Mouse (Mus musculus) hindbrain, embryonic 10.5 days (tissue): ENCODE measurements around the gene Rab4a. TPM values are rescaled to one million over a fixed set of nuclear protein-coding genes. Genes with fewer than 3 reads are reported as not detected.
"Not testable (repeated sequence)": the region's sequence is repeated elsewhere in the genome, so short reads cannot be mapped to it uniquely, and the experiment has no call there.

Source experiments
- DNase-seq: peaks from one replicate; pipeline ENCODE4 v3.0.0-alpha.2; 2017; ENCODE audit warnings: low spot score
- H3K27ac ChIP-seq: fragments of 300-500 bp; sonication (generic); 2 replicates; pipeline ENCODE4 v1.5.1; 2016; ENCODE audit warnings: mild to moderate bottlenecking, moderate library complexity
- H3K27me3 ChIP-seq: fragments of 300-500 bp; sonication (generic); 2 replicates; pipeline ENCODE4 v1.6.1; 2016; ENCODE audit warnings: mild to moderate bottlenecking; ENCODE audit not compliant: poor library complexity, insufficient read depth, severe bottlenecking
- H3K36me3 ChIP-seq: fragments of 300-500 bp; sonication (generic); 2 replicates; pipeline ENCODE4 v1.6.1; 2016; ENCODE audit warnings: mild to moderate bottlenecking, moderate library complexity
- H3K4me1 ChIP-seq: fragments of 300-500 bp; sonication (generic); replicated peaks from 2 replicates; pipeline ENCODE4 v1.6.1; 2016; ENCODE audit warnings: mild to moderate bottlenecking
- H3K4me3 ChIP-seq: fragments of 300-500 bp; sonication (generic); 2 replicates; pipeline ENCODE4 v1.5.1; 2016; ENCODE audit warnings: mild to moderate bottlenecking, moderate library complexity
- H3K9me3 ChIP-seq: fragments of 300-500 bp; sonication (generic); 2 replicates; pipeline ENCODE4 v1.6.1; 2016; ENCODE audit warnings: mild to moderate bottlenecking, moderate library complexity
- WGBS: fragments of 180-500 bp; shearing (Covaris S2); methylation state at CpG from one replicate; pipeline ENCODE4 v1.1.7; 2016; 5-methylcytosine and 5-hydroxymethylcytosine counted together
- polyA plus RNA-seq: library from polyadenylated mRNA; unstranded; fragments of >200 nt; fragmentation: Nextera tagmentation; extraction: Ambion mirVana; gene quantifications from 2 replicates; pipeline ENCODE4 v1.2.1, GENCODE M21; 2016

Gene Rab4a
- polyA plus RNA-seq, 1 experiment from 2014 or later = 76.6 TPM

- no peak for DNase-seq
- WGBS = under 1% methylated on average over 12 of the region's 12 CpGs
- Histone ChIP-seq H3K27ac (peak overlapping the region; percentile 95), H3K4me3 (peak overlapping the region; percentile 76), H3K36me3 (peaks cover 19% of the 10 kb centered on the region), H3K27me3 (no peaks in the 10 kb centered on the region), H3K4me1 (peaks cover 41% of the 10 kb centered on the region), H3K9me3 (no peaks in the 10 kb centered on the region)
Measured at GRCm38 (mm10) chr8:123806374-123806935, 670 bp downstream of the Rab4a start.

GRCm38 (mm10) chr8:123807024-123807431, 1.2 kb downstream of the Rab4a start:
- H3K9me3 ChIP-seq = no peaks in the 10 kb centered on the region
- DNase-seq = peak; percentile 33
- peak overlapping the region; percentile 95 for H3K27ac ChIP-seq
- WGBS = 10% methylated on average over 14 of the region's 14 CpGs
- H3K4me3 ChIP-seq = peak overlapping the region; percentile 76
- no peaks in the 10 kb centered on the region for H3K27me3 ChIP-seq
- peaks cover 41% of the 10 kb centered on the region for H3K4me1 ChIP-seq
- peaks cover 19% of the 10 kb centered on the region for H3K36me3 ChIP-seq

GRCm38 (mm10) chr8:123807852-123808573, 2.2 kb downstream of the Rab4a start:
- no peak for DNase-seq
- Histone ChIP-seq H3K9me3 (no peaks in the 10 kb centered on the region), H3K27me3 (no peaks in the 10 kb centered on the region), H3K36me3 (peaks cover 19% of the 10 kb centered on the region), H3K27ac (peak overlapping the region; percentile 95; the same call in 1 of the 2 replicates), H3K4me3 (peak overlapping the region; percentile 76), H3K4me1 (peaks cover 41% of the 10 kb centered on the region)
- WGBS = 74% methylated on average over 6 of the region's 6 CpGs

DNA sequence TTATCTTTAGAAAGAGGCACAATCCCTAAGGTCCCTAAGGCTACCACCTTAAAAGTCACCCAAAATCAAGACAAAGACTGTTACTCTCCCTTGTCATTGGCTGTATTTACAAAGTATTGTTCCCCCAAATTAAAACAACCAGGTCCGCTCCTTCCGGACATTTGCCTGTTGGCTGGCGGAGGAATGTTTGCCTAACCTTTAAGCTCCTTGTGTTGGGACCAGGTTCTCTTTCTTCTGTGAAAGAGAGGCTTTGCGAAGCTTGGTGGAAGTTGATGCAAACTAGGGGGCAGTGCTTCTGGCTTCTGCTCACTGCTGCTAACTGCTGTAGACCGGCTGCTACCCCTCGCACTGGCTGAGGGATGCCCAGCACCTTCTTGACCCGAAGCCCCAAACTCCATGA, 2.9 kb downstream of the Rab4a start:
- no peak for DNase-seq
- H3K27me3 ChIP-seq = no peaks in the 10 kb centered on the region
- H3K4me1 ChIP-seq = peaks cover 44% of the 10 kb centered on the region
- 73% methylated on average over 7 of the region's 7 CpGs for WGBS
- peaks cover 19% of the 10 kb centered on the region for H3K36me3 ChIP-seq
- H3K4me3 ChIP-seq = no peak overlapping the region
- H3K9me3 ChIP-seq = no peaks in the 10 kb centered on the region
- no peak overlapping the region for H3K27ac ChIP-seq

GRCm38 (mm10) chr8:123809342-123809741, 3.6 kb downstream of the Rab4a start:
- 88% methylated on average over 4 of the region's 4 CpGs for WGBS
- H3K4me1 ChIP-seq = peaks cover 44% of the 10 kb centered on the region
- H3K27me3 ChIP-seq, H3K27ac ChIP-seq, H3K4me3 ChIP-seq, H3K9me3 ChIP-seq, DNase-seq: not testable (repeated sequence)
- peaks cover 26% of the 10 kb centered on the region for H3K36me3 ChIP-seq

DNA sequence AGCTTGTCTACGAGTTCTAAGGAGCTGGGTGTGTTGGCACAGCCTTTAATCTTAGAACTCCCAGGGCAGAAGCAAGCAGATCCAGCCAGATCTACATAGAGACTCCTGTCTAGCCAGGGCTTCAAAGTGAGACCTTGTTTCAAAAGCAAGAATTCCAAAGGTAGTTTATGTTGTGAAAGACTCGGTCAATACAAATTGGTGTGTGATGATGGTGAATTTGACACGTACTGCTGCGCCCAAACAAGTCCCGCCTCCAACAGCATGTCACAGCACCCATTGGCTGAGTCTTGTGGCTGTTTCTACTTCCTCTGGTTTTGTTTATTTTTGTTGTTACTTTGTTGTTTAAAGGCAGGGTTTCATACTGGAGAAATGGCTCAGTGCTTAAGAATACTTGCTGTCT, 6.4 kb downstream of the Rab4a start:
- no peak overlapping the region for H3K27ac ChIP-seq
- peaks cover 24% of the 10 kb centered on the region for H3K4me1 ChIP-seq
- no peak overlapping the region for H3K4me3 ChIP-seq
- 87% methylated on average over 5 of the region's 5 CpGs for WGBS
- no peaks in the 10 kb centered on the region for H3K27me3 ChIP-seq
- no peaks in the 10 kb centered on the region for H3K9me3 ChIP-seq
- H3K36me3 ChIP-seq = peaks cover 51% of the 10 kb centered on the region
- no peak for DNase-seq

GRCm38 (mm10) chr8:123813173-123813891, 7.5 kb downstream of the Rab4a start:
- peaks cover 14% of the 10 kb centered on the region for H3K4me1 ChIP-seq
- H3K27ac ChIP-seq = no peak overlapping the region
- no peaks in the 10 kb centered on the region for H3K9me3 ChIP-seq
- 84% methylated on average over 16 of the region's 16 CpGs for WGBS
- peaks cover 61% of the 10 kb centered on the region for H3K36me3 ChIP-seq
- no peaks in the 10 kb centered on the region for H3K27me3 ChIP-seq
- DNase-seq = no peak
- no peak overlapping the region for H3K4me3 ChIP-seq

- no peak overlapping the region for H3K27ac ChIP-seq
- H3K36me3 ChIP-seq = peaks cover 64% of the 10 kb centered on the region
- DNase-seq = no peak
- no peaks in the 10 kb centered on the region for H3K9me3 ChIP-seq
- no peaks in the 10 kb centered on the region for H3K27me3 ChIP-seq
- no peak overlapping the region for H3K4me3 ChIP-seq
- 86% methylated on average over 4 of the region's 4 CpGs for WGBS
- peaks cover 11% of the 10 kb centered on the region for H3K4me1 ChIP-seq
Measured at GRCm38 (mm10) chr8:123813892-123814266, 8.1 kb downstream of the Rab4a start.

GRCm38 (mm10) chr8:123815325-123815724, 9.5 kb downstream of the Rab4a start:
- no peaks in the 10 kb centered on the region for H3K27me3 ChIP-seq
- H3K27ac ChIP-seq = 0 out of 2 replicates have a peak overlapping the region, but pooled peaks have one; percentile 8
- H3K9me3 ChIP-seq = no peaks in the 10 kb centered on the region
- no peak overlapping the region for H3K4me3 ChIP-seq
- DNase-seq = no peak
- WGBS = 89% methylated on average over 11 of the region's 11 CpGs
- H3K36me3 ChIP-seq = peaks cover 67% of the 10 kb centered on the region
- peaks cover 6% of the 10 kb centered on the region; the same call in 1 of the 2 replicates for H3K4me1 ChIP-seq

- Histone ChIP-seq H3K9me3 (no peaks in the 10 kb centered on the region), H3K27me3 (no peaks in the 10 kb centered on the region), H3K36me3 (peaks cover 76% of the 10 kb centered on the region), H3K27ac (no peak overlapping the region), H3K4me1 (peaks cover 3% of the 10 kb centered on the region; the same call in 1 of the 2 replicates), H3K4me3 (no peak overlapping the region)
- DNase-seq = no peak
- 93% methylated on average over 8 of the region's 8 CpGs for WGBS
Measured at GRCm38 (mm10) chr8:123816939-123817338, 11.2 kb downstream of the Rab4a start.

DNA sequence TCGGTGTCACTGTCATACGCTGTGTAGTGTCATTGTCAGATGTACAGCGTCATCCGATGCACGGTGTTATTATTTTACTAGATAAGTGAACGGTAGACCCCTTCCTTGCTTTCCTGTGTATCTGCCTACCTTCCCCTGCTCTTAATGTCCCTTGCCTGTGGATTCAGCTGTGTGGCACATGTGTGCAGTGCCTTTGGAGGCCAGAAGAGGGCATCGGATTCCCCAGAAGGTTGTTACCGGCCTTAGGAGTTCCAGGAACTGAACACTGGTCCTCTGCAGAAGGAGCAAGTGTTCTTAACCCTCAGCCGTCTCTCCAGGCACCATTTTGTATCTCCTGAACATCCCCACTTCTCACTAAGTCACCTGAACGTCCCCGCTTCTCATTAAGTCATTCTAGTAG, 12.0 kb downstream of the Rab4a start:
- Histone ChIP-seq H3K4me1 (peaks cover 3% of the 10 kb centered on the region; the same call in 1 of the 2 replicates), H3K27me3 (no peaks in the 10 kb centered on the region), H3K4me3 (no peak overlapping the region), H3K27ac (no peak overlapping the region), H3K36me3 (peaks cover 84% of the 10 kb centered on the region), H3K9me3 (peaks cover 3% of the 10 kb centered on the region; the same call in 1 of the 2 replicates)
- DNase-seq = no peak
- 94% methylated on average over 11 of the region's 11 CpGs for WGBS

GRCm38 (mm10) chr8:123819683-123820610, 14.2 kb downstream of the Rab4a start:
- Histone ChIP-seq H3K27me3 (no peaks in the 10 kb centered on the region), H3K9me3 (peaks cover 8% of the 10 kb centered on the region; the same call in 1 of the 2 replicates), H3K4me3 (no peak overlapping the region), H3K27ac (no peak overlapping the region), H3K4me1 (no peaks in the 10 kb centered on the region), H3K36me3 (peaks cover 95% of the 10 kb centered on the region)
- no peak for DNase-seq
- 97% methylated on average over 19 of the region's 19 CpGs for WGBS
